Mouse (Mus musculus) cerebellum, adult 11-12 months (tissue): ENCODE results near the gene Gm5938.

Experiments
- DNase-seq: peaks from one replicate; pipeline ENCODE4 v3.0.0; 2022

Gm5938 gene

DNA sequence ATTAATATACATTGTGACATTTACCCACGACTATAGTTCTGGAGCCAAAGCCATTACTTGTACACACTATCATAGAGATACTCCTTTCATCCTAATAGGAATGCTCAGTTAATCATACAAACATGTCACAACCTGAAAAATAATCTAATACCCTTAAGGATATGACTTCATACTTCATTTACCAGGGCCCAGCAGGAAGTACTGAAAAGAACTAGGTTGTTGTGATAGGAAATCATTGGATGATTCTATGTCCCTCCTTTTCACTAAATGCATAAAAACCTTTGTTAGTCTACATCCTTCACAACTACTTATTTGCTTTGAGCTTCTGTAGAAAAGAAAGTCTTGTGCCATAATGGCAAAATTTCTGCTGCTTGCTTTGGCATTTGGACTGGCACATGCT, at the start of gene Gm5938:
Gene Gm5938, plus strand, starts transcription at position 301 of the 400 bp plus-strand sequence.
- DNase-seq, result no peak

DNA sequence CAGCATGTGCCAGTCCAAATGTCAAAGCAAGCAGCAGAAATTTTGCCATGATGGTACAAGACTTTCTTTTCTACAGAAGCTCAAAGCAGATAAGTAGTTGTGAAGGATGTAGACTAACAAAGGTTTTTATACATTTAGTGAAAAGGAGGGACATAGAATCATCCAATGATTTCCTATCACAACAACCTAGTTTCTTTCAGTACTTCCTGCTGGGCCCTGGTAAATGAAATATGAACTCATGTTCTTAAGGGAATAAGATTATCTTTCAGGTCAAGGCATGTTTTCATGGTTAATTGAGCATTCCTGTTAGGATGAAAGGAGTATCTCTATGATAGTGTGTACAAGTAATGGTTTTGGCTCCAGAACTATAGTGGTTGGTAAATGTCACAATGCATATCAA, 34.0 kb upstream of the Gm5938 start, which contains the start of gene Obp1a:
Gene Obp1a, minus strand, starts transcription at position 101 of the 400 bp plus-strand sequence.
- no peak for DNase-seq
